16 mouse cellular contexts compared by ENCODE assay signal in genomic region chr3:94485922-94486321, GRCm38 (mm10). TPM values are rescaled to one million over a fixed set of nuclear protein-coding genes. Genes with fewer than 3 reads are reported as not detected.
DNase-seq lines count a peak whose midpoint lies in the region; ATAC-seq lines count a peak whose summit lies in the region.
"Had no signal": no experiment of that assay in that cellular context is flagged by ENCODE, and none has a peak within 500 bp of the region (broad histone marks: within the 10 kb centered on the region; RNA-seq: fewer than 3 reads in every experiment).

No protein-coding gene starts in this region.

- peaks cover 69% of the 10 kb centered on the region for H3K4me1 ChIP-seq in hindbrain, embryonic 15.5 days (replicated peaks)
- H3K4me1 ChIP-seq in intestine, embryonic 15.5 days (replicated peaks) = peaks cover 2% of the 10 kb centered on the region; the same call in 1 of the 2 replicates
- H3K4me1 ChIP-seq: liver, embryonic 15.5 days had no signal

- peak overlapping the region; percentile 85; the same call in 1 of the 2 replicates for H3K27ac ChIP-seq in hindbrain, embryonic 15.5 days (replicated peaks)
- no peak overlapping the region for H3K27ac ChIP-seq in intestine, embryonic 15.5 days
- H3K27ac ChIP-seq: heart, embryonic 15.5 days; liver, embryonic 15.5 days had no signal

- H3K27me3 ChIP-seq in hindbrain, embryonic 15.5 days = no peaks in the 10 kb centered on the region
- no peaks in the 10 kb centered on the region for H3K27me3 ChIP-seq in intestine, embryonic 15.5 days (replicated peaks)

- H3K4me2 ChIP-seq in hindbrain, embryonic 15.5 days = no peak overlapping the region
- H3K4me2 ChIP-seq in intestine, embryonic 15.5 days (replicated peaks) = no peak overlapping the region
- H3K4me2 ChIP-seq: heart, embryonic 15.5 days; liver, embryonic 15.5 days had no signal

- ATAC-seq in hindbrain, embryonic 15.5 days (ENCODE audit: low FRiP score, low read depth) = no peak
- no peak for ATAC-seq in intestine, embryonic 15.5 days

- peaks cover 50% of the 10 kb centered on the region for H3K36me3 ChIP-seq in hindbrain, embryonic 15.5 days
- H3K36me3 ChIP-seq in intestine, embryonic 15.5 days = no peaks in the 10 kb centered on the region
- H3K36me3 ChIP-seq: heart, embryonic 15.5 days; liver, embryonic 15.5 days had no signal

- H3K9ac ChIP-seq in hindbrain, embryonic 15.5 days = no peak overlapping the region
- H3K9ac ChIP-seq in intestine, embryonic 15.5 days = no peak overlapping the region
- H3K9ac ChIP-seq: heart, embryonic 15.5 days; liver, embryonic 15.5 days had no signal

- WGBS in hindbrain, embryonic 15.5 days = 52% methylated on average over 7 of the region's 7 CpGs
- whole genome bisulfite sequencing in intestine, embryonic 15.5 days = 74% methylated on average over 7 of the region's 7 CpGs

- no peaks in the 10 kb centered on the region for H3K9me3 ChIP-seq in hindbrain, embryonic 15.5 days
- no peaks in the 10 kb centered on the region for H3K9me3 ChIP-seq in intestine, embryonic 15.5 days
- H3K9me3 ChIP-seq: heart, embryonic 15.5 days; limb, embryonic 10.5 days; liver, embryonic 15.5 days had no signal

- no peak overlapping the region for H3K4me3 ChIP-seq in hindbrain, embryonic 15.5 days
- H3K4me3 ChIP-seq in intestine, embryonic 15.5 days (replicated peaks) = no peak overlapping the region
- H3K4me3 ChIP-seq: heart, embryonic 15.5 days; limb, embryonic 10.5 days; liver, embryonic 15.5 days had no signal

- DNase-seq in cerebellum, postnatal 10 days = peak; percentile 51 to 68
- DNase-seq in cerebellum, postnatal 4 days (ENCODE audit: low spot score in 2 of 2) = no peak
- peak; percentile 53 for DNase-seq in right cerebral cortex, postnatal 4 days
- no peak for DNase-seq in right cerebral cortex, postnatal 14 days
- DNase-seq in adrenal gland, adult 18-20 months (ENCODE audit: low spot score in 2 of 2) = no peak
- no peak for DNase-seq in lung, postnatal 36 days
- DNase-seq: adrenal gland, postnatal 10 days; heart, adult 11 months; kidney, postnatal 10 days; layer of hippocampus, adult 9-11 months; thymus, postnatal 14 days had no signal

RNA-seq across cellular contexts. Expression of gene Riiad1, which starts 5.8 kb away (rescaled TPM):
- 20.0 and 21.0 TPM in 2 replicates for polyA plus RNA-seq in hindbrain, embryonic 15.5 days (2015; fragmentation: Nextera tagmentation; extraction: Ambion mirVana)
- 5.5 and 5.6 TPM in 2 replicates for polyA plus RNA-seq in intestine, embryonic 15.5 days (2015; fragmentation: Nextera tagmentation; extraction: Ambion mirVana)
- 1 to 10 TPM; 3.0 to 3.3 TPM for total RNA-seq in adrenal gland, adult 18-20 months (2021)

RNA-seq across cellular contexts. Expression of gene Celf3, which starts 7.8 kb away (rescaled TPM):
- 219 and 232 TPM in 2 replicates for polyA plus RNA-seq in hindbrain, embryonic 15.5 days (2015; fragmentation: Nextera tagmentation; extraction: Ambion mirVana)
- 26.0 and 28.1 TPM in 2 replicates for polyA plus RNA-seq in intestine, embryonic 15.5 days (2015; fragmentation: Nextera tagmentation; extraction: Ambion mirVana)
- 10 to 100 TPM; 16.3 to 29.0 TPM for total RNA-seq in adrenal gland, adult 18-20 months (2021)

RNA-seq across cellular contexts. Expression of gene Oaz3, which starts 42.2 kb away (rescaled TPM):
- 1.4 and 1.6 TPM in 2 replicates for polyA plus RNA-seq in hindbrain, embryonic 15.5 days (2015; fragmentation: Nextera tagmentation; extraction: Ambion mirVana)
- polyA plus RNA-seq in intestine, embryonic 15.5 days (2015; fragmentation: Nextera tagmentation; extraction: Ambion mirVana) = 0.36 and 0.48 TPM in 2 replicates
- total RNA-seq in adrenal gland, adult 18-20 months (2021) = not detected

RNA-seq across cellular contexts. Expression of gene Mrpl9, which starts 42.8 kb away (rescaled TPM):
- 60.6 and 61.0 TPM in 2 replicates for polyA plus RNA-seq in hindbrain, embryonic 15.5 days (2015; fragmentation: Nextera tagmentation; extraction: Ambion mirVana)
- polyA plus RNA-seq in intestine, embryonic 15.5 days (2015; fragmentation: Nextera tagmentation; extraction: Ambion mirVana) = 69.3 TPM in 2 replicates
- 10 to 100 TPM; 69.9 to 77.6 TPM for total RNA-seq in adrenal gland, adult 18-20 months (2021)

Comparison
In these comparisons a context has a peak if more than half of its experiments do, and no peak if none do; other contexts are left out.
1. DNase-seq: peak in cerebellum, postnatal 10 days (2 of 2) and right cerebral cortex, postnatal 4 days (single experiment); none in cerebellum, postnatal 4 days (0 of 2), right cerebral cortex, postnatal 14 days (single experiment), adrenal gland, adult 18-20 months (0 of 2) and lung, postnatal 36 days (single experiment).